Mouse (Mus musculus) thymus, adult 2 months (tissue): ENCODE data around the gene Kpna7. TPM values are rescaled to one million over a fixed set of nuclear protein-coding genes. Genes with fewer than 3 reads are reported as not detected.

Experiments used
- DNase-seq: peaks from one replicate; pipeline ENCODE4 v3.0.0; 2021
- H3K27ac ChIP-seq: fragments of 200-500 bp; 2 replicates; pipeline ENCODE4 v1.5.1; 2012; ENCODE audit warnings: low read length, control low read depth; ENCODE audit not compliant: control insufficient read depth, insufficient read depth
- H3K27me3 ChIP-seq: fragments of 200-500 bp; 2 replicates; pipeline ENCODE4 v1.6.1; 2012; ENCODE audit warnings: mild to moderate bottlenecking, low read length, moderate library complexity, mixed read lengths; ENCODE audit not compliant: control insufficient read depth, insufficient read depth
- H3K36me3 ChIP-seq: fragments of 200-500 bp; 2 replicates; pipeline ENCODE4 v1.6.1; 2012; ENCODE audit warnings: mild to moderate bottlenecking, low read length, moderate library complexity; ENCODE audit not compliant: control insufficient read depth, insufficient read depth
- H3K4me1 ChIP-seq: fragments of 200-500 bp; replicated peaks from 2 replicates; pipeline ENCODE4 v1.6.1; 2012; ENCODE audit warnings: low read length; ENCODE audit not compliant: control insufficient read depth, insufficient read depth
- H3K4me3 ChIP-seq: fragments of 200-500 bp; 2 replicates; pipeline ENCODE4 v1.5.1; 2012; ENCODE audit warnings: mild to moderate bottlenecking, low read length, control low read depth, moderate library complexity; ENCODE audit not compliant: control insufficient read depth, insufficient read depth
- CTCF ChIP-seq: fragments of 200-500 bp; IDR thresholded peaks from 2 replicates; pipeline ENCODE4 v1.5.1; 2012; ENCODE audit warnings: mild to moderate bottlenecking, control low read depth, low read length, moderate library complexity, borderline replicate concordance; ENCODE audit not compliant: control insufficient read depth, poor library complexity, insufficient read depth; ENCODE audit errors: extremely low read depth
- POLR2A ChIP-seq: fragments of 200-500 bp; IDR thresholded peaks from 2 replicates; pipeline ENCODE4 v1.6.1; 2012; ENCODE audit warnings: mild to moderate bottlenecking, low read length, control low read depth, moderate library complexity; ENCODE audit not compliant: control insufficient read depth, poor library complexity, insufficient read depth; ENCODE audit errors: extremely low read depth
- WGBS: fragments of 180-500 bp; shearing (Covaris S2); methylation state at CpG from one replicate; pipeline ENCODE4 v1.1.7; 2018; 5-methylcytosine and 5-hydroxymethylcytosine counted together
- polyA plus RNA-seq: library from polyadenylated mRNA; depleted of rRNA; stranded (reverse); fragments of >200 nt; gene quantifications from 2 replicates; pipeline ENCODE4 v1.2.3, GENCODE M21; 2012

Kpna7 gene
- polyA plus RNA-seq, 1 experiment, result 0.27 TPM

DNA sequence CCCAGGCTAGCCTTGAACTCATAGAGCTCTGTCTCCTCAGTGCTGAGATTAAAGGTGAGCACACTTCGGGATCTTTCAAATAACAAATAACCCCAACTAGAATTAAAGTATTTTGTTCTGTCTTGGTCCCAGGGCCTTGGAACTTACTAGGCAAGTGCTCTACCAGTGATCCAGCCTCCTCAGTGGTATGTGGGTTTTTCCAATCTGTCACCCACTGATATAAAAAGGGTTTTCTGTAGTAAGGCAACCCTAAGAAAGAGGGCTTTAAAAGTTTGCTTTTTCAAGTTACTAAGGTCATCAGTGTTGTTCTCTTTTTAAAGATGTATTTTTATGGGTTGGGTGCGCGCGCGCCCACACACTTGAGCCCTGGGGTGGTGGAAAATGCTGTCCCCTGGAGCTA, 31.9 kb upstream of the Kpna7 start:
- no peaks in the 10 kb centered on the region for H3K36me3 ChIP-seq
- peak overlapping the region; percentile 5; the same call in 1 of the 2 replicates for H3K4me3 ChIP-seq
- no peak for DNase-seq
- no peaks in the 10 kb centered on the region for H3K27me3 ChIP-seq
- WGBS, result 62% methylated on average over 5 of the region's 5 CpGs
- H3K4me1 ChIP-seq, result peaks cover 22% of the 10 kb centered on the region
- TF ChIP-seq CTCF, result no peak
- TF ChIP-seq POLR2A, result no peak
- H3K27ac ChIP-seq, result peak overlapping the region; percentile 96

DNA sequence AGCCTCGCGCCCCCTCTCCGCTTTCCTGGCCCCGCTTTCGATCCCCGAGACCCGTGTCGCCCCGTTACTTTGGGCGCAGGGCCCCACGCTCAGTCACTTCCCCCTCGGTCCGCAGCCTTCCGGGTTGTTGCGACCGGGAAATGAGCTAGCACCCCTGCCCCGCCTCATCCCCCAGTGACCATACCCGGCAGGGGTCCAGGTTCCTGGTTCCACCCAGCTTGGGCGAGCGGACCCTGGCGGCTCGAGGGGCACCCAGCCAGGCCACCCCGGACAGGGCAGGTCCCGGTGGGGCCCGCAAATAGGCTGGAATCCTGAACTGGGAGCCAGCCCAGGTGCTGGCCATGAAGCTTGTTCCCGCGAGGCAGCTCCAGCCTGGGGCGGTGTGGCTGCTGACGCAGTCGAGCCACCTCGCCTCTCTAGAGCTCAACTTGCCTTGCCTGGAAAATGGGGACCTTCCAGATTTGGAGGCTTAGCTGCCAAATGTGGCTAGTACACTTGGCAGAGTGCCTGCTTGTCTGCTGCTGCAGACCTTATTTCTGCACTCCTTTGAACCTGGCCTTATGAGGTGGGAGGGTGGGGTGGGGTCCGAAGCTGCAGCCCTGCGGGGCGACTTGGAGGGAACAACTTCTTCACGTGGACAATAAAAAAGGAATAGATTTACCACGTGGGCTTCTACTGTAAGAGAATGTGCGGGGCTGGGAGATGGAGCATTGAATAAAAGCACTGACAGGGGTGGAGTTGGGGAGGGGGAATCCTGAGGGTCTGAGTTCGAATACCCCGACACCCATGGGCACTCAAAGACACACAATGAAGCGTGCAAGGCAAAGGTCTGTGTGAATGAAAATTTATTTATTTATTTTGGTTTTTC, 31.0 kb upstream of the Kpna7 start:
- Histone ChIP-seq H3K4me3 (peak overlapping the region; percentile 59), H3K27me3 (no peaks in the 10 kb centered on the region), H3K4me1 (peaks cover 22% of the 10 kb centered on the region), H3K27ac (peak overlapping the region; percentile 19), H3K36me3 (no peaks in the 10 kb centered on the region; the same call in 1 of the 2 replicates)
- TF ChIP-seq POLR2A, result 0 out of 2 replicates have a peak, but pooled peaks have one; percentile 1
- TF ChIP-seq CTCF, result 0 out of 2 replicates have a peak, but pooled peaks have one; percentile 7
- no peak for DNase-seq
- WGBS, result 5% methylated on average over 40 of the region's 40 CpGs

DNA sequence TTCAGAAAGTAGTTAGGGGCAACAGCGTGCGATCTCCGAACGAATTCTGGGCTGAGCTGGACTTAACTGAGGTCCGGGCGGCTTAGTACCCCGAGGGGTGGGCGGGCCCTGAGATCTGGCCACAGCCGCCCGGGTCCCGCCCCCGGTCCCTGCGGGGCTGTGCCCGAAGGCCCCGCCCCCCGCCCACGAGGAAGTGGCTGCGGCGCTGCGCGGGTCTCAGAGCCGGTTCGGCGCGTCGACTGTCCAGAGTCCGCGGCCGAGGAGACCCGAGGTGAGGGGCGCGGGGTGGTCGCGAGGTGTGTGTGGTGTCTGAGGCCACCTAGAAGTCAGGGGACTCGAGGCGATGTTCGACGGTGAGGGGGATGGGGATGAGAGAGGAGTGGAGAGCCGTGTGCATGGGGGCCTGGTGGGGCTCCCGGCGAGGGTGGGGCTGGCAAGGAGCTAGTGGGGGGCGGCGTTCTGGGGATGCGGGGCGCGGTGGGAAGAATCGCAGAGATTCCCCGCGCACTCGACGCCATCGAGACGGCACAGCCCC, 30.3 kb upstream of the Kpna7 start, which contains the start of gene Arpc1b:
TSS of gene Arpc1b (plus strand) at position 145 of the 535 bp plus-strand sequence.
- TF ChIP-seq POLR2A, result peak; percentile 41; the same call in 1 of the 2 replicates
- no peak for TF ChIP-seq CTCF
- Histone ChIP-seq H3K36me3 (peaks cover 3% of the 10 kb centered on the region), H3K4me3 (peak within 1 kb of the TSS; percentile 59), H3K27ac (peak within 1 kb of the TSS; percentile 19), H3K4me1 (peaks cover 22% of the 10 kb centered on the region), H3K27me3 (no peaks in the 10 kb centered on the region)
- under 1% methylated on average over 48 of the region's 53 CpGs for WGBS
- DNase-seq, result peak; percentile 73

DNA sequence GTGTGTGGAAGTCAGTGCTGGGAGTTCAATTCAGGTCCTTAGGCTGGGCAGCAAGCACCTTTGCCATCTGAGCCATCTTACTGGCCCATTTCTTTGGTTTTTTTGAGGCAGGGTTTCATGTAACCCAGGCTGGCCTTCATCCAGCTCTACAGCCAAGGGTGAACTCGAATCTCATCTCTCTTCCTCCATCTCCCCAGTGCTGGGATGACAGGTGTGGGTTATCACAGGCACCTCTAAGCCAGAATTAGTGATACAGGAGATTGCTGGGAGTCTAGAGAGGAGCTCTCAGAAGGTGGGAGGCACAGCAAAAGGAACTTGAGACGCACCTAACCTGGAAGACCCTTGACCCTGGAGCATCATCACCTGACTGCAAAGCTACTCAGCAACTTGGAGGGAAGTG, 29.6 kb upstream of the Kpna7 start:
- peaks cover 22% of the 10 kb centered on the region for H3K4me1 ChIP-seq

DNA sequence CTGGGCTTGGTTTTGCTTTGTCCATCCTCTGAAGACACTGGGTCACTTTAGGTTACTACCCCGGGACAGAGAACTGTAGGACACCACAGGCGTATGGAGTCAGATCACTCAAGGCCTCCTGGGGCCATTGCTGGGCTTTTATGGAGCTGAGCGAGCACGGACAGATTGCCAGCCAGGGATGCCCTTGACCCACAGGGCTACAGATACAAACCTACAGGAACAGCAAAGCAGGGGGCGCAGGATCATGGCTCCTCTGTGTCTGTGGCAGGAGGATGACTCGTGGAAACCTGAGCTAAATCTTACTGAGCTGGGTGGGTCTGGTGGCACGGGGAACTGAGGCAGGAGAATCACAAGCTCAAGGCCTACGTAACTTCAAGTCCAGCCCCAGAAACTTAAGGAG, 28.7 kb upstream of the Kpna7 start:
- peaks cover 12% of the 10 kb centered on the region for H3K36me3 ChIP-seq
- TF ChIP-seq POLR2A, result no peak
- TF ChIP-seq CTCF, result no peak
- DNase-seq, result no peak
- WGBS, result 92% methylated on average over 8 of the region's 8 CpGs
- no peak overlapping the region for H3K27ac ChIP-seq
- H3K27me3 ChIP-seq, result no peaks in the 10 kb centered on the region
- peaks cover 22% of the 10 kb centered on the region for H3K4me1 ChIP-seq
- no peak overlapping the region for H3K4me3 ChIP-seq

More for the DNA sequence above, 29.6 kb upstream of the Kpna7 start:
- WGBS, result 25% methylated on average over 2 of the region's 2 CpGs
- DNase-seq, result no peak
- Histone ChIP-seq H3K27me3 (no peaks in the 10 kb centered on the region), H3K36me3 (peaks cover 7% of the 10 kb centered on the region), H3K27ac (no peak overlapping the region), H3K4me3 (peak overlapping the region; percentile 59; the same call in 1 of the 2 replicates)
- no peak for TF ChIP-seq POLR2A
- TF ChIP-seq CTCF, result no peak

DNA sequence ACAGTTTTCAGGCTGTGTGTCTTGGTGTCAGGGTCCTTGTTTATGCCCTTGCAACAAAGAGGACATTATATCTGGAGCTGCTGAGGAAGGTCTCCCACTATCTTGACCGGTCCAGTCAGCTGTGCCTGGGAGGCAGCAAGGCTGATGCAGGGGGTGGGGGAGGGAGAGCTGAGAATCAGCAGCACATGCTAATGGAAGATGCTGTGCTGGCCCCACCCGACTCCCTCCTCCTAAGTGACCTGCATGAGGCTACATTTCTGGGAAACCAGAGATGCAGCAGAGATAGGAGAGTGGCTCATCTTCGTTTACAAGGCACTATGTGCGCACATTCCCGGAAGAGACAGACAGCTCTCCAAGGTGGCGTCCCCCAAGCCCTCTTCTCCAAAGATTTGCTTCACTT, 26.6 kb upstream of the Kpna7 start:
- WGBS, result 94% methylated on average over 6 of the region's 6 CpGs
- Histone ChIP-seq H3K4me3 (no peak overlapping the region), H3K4me1 (peaks cover 10% of the 10 kb centered on the region), H3K27ac (no peak overlapping the region), H3K27me3 (no peaks in the 10 kb centered on the region), H3K36me3 (peaks cover 33% of the 10 kb centered on the region)
- no peak for DNase-seq
- TF ChIP-seq POLR2A, result no peak
- TF ChIP-seq CTCF, result no peak

DNA sequence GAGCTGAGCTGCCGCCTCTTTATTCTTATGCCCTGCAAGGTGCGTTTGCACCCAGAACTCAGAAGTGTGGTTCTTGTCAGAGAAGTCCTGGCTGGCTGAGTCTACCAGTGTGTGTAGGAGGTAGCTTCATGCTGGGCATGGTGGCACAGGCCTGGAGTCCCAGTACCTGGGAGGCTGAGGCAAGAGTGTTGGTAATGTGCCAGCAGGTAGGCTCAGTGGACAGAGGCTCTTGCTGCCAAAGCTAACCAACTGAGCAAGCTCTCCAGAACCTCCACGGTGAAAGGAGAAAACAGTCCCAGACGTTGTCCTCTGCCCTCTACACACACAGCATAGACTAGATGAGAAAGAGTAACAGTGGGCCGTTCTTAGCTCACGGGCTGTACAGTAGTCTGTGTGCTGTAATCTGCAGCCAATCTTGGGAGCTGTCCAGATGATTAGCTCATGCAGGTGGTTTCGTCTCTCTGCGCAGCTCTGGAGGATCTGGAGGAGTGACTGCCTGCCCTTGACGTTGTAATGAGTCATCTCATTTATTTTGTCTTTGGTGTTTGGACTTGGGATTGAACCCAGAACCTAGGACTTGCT, 22.0 kb upstream of the Kpna7 start:
- no peaks in the 10 kb centered on the region for H3K4me1 ChIP-seq
- WGBS, result 95% methylated on average over 9 of the region's 9 CpGs
- no peak overlapping the region for H3K27ac ChIP-seq
- no peak overlapping the region for H3K4me3 ChIP-seq
- TF ChIP-seq CTCF, result no peak
- no peak for TF ChIP-seq POLR2A
- no peaks in the 10 kb centered on the region for H3K27me3 ChIP-seq
- H3K36me3 ChIP-seq, result peaks cover 75% of the 10 kb centered on the region
- no peak for DNase-seq
